Mouse (Mus musculus) T-helper 1 cell (primary cell): ENCODE measurements around the gene Zfp995.
"Not testable (repeated sequence)": the region's sequence is repeated elsewhere in the genome, so short reads cannot be mapped to it uniquely, and the experiment has no call there.

Experiments used
- in situ Hi-C: fragments of 300-600 bp; cut with MboI, MseI; formaldehyde crosslinking; loops from one replicate; pipeline ENCODE4 v1.15.1; 2025; ENCODE audit warnings: high pct_unique_total_duplicates

Zfp995 gene

GRCm38 (mm10) chr17:21909456-21910052 is at the start of gene Zfp995:
Gene Zfp995, minus strand, starts transcription at chr17:21909926.
- in situ Hi-C loops = not testable (repeated sequence)

- in situ Hi-C loops = no loop called here
Measured at GRCm38 (mm10) chr17:21909039-21909438, 687 bp downstream of the Zfp995 start.

GRCm38 (mm10) chr17:21871256-21871655 is 38.5 kb downstream of the Zfp995 start:
- in situ Hi-C loops = no loop called here

- in situ Hi-C loops = not testable (repeated sequence)
Measured at GRCm38 (mm10) chr17:21846322-21846582, 63.5 kb downstream of the Zfp995 start.

GRCm38 (mm10) chr17:21845545-21846321 is 64.0 kb downstream of the Zfp995 start, which contains the start of gene Zfp820:
Gene Zfp820, minus strand, starts transcription at chr17:21845772.
- in situ Hi-C loops = no loop called here

GRCm38 (mm10) chr17:21838510-21838909 is 71.2 kb downstream of the Zfp995 start:
- in situ Hi-C loops = no loop called here
